Mouse (Mus musculus) G1E (cell line): Measurements from ENCODE around the gene Dnaaf1. TPM values are rescaled to one million over a fixed set of nuclear protein-coding genes. Genes with fewer than 3 reads are reported as not detected.

Experiments used
- ATAC-seq: 2 replicates; pipeline ENCODE4 v1.8.0; 2016; ENCODE audit warnings: mild to moderate bottlenecking; ENCODE audit not compliant: insufficient number of reproducible peaks, poor library complexity, low FRiP score, severe bottlenecking; ENCODE audit errors: extremely low read depth
- DNase-seq: peaks from one replicate; pipeline ENCODE4 v3.0.0; 2012; ENCODE audit warnings: low spot score
- H3K27me3 ChIP-seq: 2 replicates; pipeline ENCODE4 v1.6.1; 2012; ENCODE audit warnings: mild to moderate bottlenecking, low read length, inconsistent platforms; ENCODE audit not compliant: insufficient read depth
- H3K36me3 ChIP-seq: replicated peaks from 2 replicates; pipeline ENCODE3; 2012; ENCODE audit warnings: mild to moderate bottlenecking, inconsistent platforms
- H3K4me1 ChIP-seq: 2 replicates; pipeline ENCODE4 v1.6.1; 2012; ENCODE audit warnings: low read depth, low read length, inconsistent platforms, mixed read lengths; ENCODE audit not compliant: insufficient read depth
- H3K4me3 ChIP-seq: 2 replicates; pipeline ENCODE4 v1.5.1; 2012; ENCODE audit warnings: low read depth, mild to moderate bottlenecking, inconsistent platforms, low read length, moderate library complexity, mixed read lengths
- H3K9me3 ChIP-seq: replicated peaks from 2 replicates; pipeline ENCODE4 v1.6.1; 2012; ENCODE audit warnings: inconsistent platforms
- CTCF ChIP-seq: IDR thresholded peaks from 2 replicates; pipeline ENCODE4 v1.5.1; 2012; ENCODE audit warnings: low read depth, low read length, inconsistent platforms, mixed read lengths
- GATA1 ChIP-seq: IDR thresholded peaks from 2 replicates; pipeline ENCODE4 v1.6.1; 2012; ENCODE audit warnings: borderline replicate concordance, low read length, inconsistent platforms, mixed read lengths
- GATA2 ChIP-seq: IDR thresholded peaks from 2 replicates; pipeline ENCODE4 v1.6.1; 2012; ENCODE audit warnings: low read depth, low read length, inconsistent platforms, borderline replicate concordance
- POLR2AphosphoS5 ChIP-seq: IDR thresholded peaks from 2 replicates; pipeline ENCODE4 v1.6.1; 2012; ENCODE audit warnings: low read depth, low read length, inconsistent platforms; ENCODE audit not compliant: insufficient replicate concordance
- TAL1 ChIP-seq: conservative IDR thresholded peaks from 2 replicates; pipeline ENCODE4 v1.6.1; 2012; ENCODE audit warnings: low read depth, low read length, inconsistent platforms, mixed read lengths
- polyA plus RNA-seq: library from polyadenylated mRNA; stranded (reverse); fragments of >175 nt; gene quantifications from 2 replicates; pipeline ENCODE4 v1.2.3, GENCODE M21; 2012
- total RNA-seq, 2 experiments: library from RNA; stranded (forward) in 1 of 2; stranded (reverse) in 1 of 2; fragments of 200-1000 nt in 1 of 2; fragments of >200 nt in 1 of 2; fragmentation: Nextera tagmentation in 1 of 2; gene quantifications; 2 replicates each; pipeline ENCODE4 v1.2.3; 2014 to 2017

Dnaaf1 gene
- total and polyA plus RNA-seq, 3 experiments = 0.10 to 0.11 TPM; not detected in 1

DNA sequence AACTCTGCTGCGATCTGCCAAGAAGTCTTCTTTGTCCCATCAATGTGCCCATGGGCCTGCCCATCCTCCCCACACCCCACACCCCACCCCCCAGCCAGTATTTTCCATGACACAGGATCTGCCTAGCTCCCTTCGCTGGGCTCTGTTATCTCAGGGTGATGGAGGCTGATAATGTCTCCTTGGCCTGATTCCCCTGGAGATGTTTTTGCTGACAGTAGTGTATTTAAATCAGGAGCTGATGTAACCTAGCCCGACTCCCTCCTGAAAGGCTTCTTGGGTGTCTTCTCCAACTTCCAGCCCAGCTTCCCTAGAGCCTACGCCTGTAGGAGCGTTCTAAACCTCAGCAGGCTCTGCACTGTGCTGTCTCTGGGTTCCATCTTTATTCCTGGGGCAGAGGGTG is 43.9 kb downstream of the Dnaaf1 start:
- H3K9me3 ChIP-seq = no peaks in the 10 kb centered on the region
- no peak overlapping the region for H3K4me3 ChIP-seq
- ATAC-seq (no peak), DNase-seq (no peak)
- H3K27me3 ChIP-seq = peaks cover 15% of the 10 kb centered on the region; the same call in 1 of the 2 replicates
- H3K4me1 ChIP-seq = no peaks in the 10 kb centered on the region
- H3K36me3 ChIP-seq = no peaks in the 10 kb centered on the region
- TF ChIP-seq GATA2 (no peak), CTCF (no peak), TAL1 (no peak), GATA1 (no peak), POLR2AphosphoS5 (no peak)

DNA sequence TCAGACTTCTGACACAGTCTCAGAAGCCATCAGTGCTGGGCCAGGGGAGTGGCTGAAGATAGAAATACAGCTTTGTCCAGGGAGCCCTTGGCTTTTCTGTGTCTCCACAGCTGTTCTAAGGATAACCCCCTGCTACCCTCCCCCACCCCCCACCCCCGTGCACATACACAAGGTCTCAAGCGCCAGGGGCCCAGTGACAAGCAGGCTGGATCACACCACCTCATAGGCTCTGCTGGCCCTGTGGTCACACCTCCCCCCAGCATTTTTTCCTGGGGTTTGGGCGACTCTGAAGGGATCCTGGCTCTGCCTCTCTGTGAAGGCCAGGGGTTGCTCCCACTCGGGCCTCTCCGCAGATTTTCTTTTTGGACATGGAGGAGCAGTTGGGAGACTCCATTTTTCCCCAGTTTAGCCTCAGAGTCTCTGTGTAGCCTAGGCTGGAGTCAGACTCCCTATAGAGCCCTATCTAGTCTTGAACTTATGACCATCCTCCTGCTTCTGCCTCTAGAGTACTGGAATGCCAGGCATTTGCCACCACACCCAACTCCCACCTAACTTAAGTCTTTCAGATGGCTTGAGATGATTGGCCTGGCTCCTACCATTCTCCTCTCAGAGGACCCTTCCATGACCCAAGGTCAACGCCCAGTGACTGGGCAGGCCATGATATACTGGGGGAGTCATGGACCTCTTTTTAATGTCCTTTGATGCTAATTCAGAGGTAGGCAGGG is 45.2 kb downstream of the Dnaaf1 start:
- Histone ChIP-seq H3K4me1 (no peaks in the 10 kb centered on the region), H3K36me3 (no peaks in the 10 kb centered on the region), H3K4me3 (no peak overlapping the region), H3K9me3 (no peaks in the 10 kb centered on the region), H3K27me3 (peaks cover 7% of the 10 kb centered on the region; the same call in 1 of the 2 replicates)
- no peak for TF ChIP-seq POLR2AphosphoS5
- no peak for TF ChIP-seq CTCF
- no peak for TF ChIP-seq GATA2
- TF ChIP-seq GATA1 = no peak
- TF ChIP-seq TAL1 = no peak
- DNase-seq (no peak), ATAC-seq (no peak)

DNA sequence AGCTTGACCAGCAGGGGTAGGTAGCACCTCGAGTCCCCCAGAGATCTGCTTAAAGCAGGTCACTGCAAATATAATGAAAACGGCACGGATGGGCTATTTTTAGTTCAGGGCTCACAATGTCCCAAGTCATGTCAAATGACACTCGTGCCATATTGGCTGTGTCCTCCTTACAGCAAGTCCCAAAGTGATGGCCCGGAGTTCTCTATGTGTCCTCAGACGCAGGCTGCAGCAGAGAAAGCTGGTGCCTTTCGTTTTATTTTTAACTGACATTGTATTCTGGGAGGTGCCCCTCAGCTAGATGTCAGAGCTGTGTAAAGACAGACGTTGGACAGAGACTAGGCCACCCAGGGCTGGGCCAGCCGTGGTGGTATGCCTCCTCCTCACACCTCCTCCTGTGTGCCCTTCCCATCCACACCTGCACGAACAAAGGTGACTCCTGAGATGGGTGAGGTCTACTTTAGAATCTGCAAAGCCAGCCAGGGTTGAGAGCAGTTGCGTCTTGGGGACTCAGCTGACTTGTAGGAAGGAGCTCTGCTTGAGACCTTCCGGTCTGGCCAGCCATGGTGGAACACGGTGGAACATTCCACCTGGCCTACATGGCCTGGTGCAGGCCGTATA is 45.9 kb downstream of the Dnaaf1 start:
- no peak for DNase-seq
- peaks cover 5% of the 10 kb centered on the region; the same call in 1 of the 2 replicates for H3K27me3 ChIP-seq
- no peak for ATAC-seq
- H3K36me3 ChIP-seq = no peaks in the 10 kb centered on the region
- TF ChIP-seq POLR2AphosphoS5 = no peak
- no peak for TF ChIP-seq GATA1
- no peak for TF ChIP-seq GATA2
- no peak for TF ChIP-seq CTCF
- TF ChIP-seq TAL1 = no peak
- no peaks in the 10 kb centered on the region for H3K9me3 ChIP-seq
- no peak overlapping the region for H3K4me3 ChIP-seq
- no peaks in the 10 kb centered on the region for H3K4me1 ChIP-seq

DNA sequence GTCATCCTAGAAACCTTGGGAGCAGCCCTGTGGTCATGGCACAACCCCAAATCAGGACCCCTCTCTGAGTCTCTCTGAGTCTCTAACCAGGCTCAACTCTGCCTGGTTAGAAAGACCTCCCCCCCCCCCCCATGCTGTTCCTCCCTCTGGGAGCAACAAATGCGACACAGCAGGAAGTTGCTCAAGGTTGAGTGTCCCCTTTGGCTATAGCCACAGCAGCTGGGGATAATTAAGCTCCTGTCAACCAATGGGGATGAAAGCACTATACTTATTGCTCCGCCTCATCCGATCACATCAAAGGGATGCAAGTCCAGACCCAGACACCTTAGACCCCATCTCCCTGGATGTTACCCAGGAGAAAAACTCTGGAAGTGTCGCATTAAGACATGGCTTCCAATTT is 47.5 kb downstream of the Dnaaf1 start:
- H3K9me3 ChIP-seq = no peaks in the 10 kb centered on the region
- H3K4me1 ChIP-seq = no peaks in the 10 kb centered on the region
- TF ChIP-seq CTCF (no peak), TAL1 (no peak), POLR2AphosphoS5 (no peak), GATA1 (no peak), GATA2 (no peak)
- no peak for DNase-seq
- H3K4me3 ChIP-seq = no peak overlapping the region
- H3K36me3 ChIP-seq = no peaks in the 10 kb centered on the region
- peaks cover 3% of the 10 kb centered on the region; the same call in 1 of the 2 replicates for H3K27me3 ChIP-seq
- no peak for ATAC-seq

DNA sequence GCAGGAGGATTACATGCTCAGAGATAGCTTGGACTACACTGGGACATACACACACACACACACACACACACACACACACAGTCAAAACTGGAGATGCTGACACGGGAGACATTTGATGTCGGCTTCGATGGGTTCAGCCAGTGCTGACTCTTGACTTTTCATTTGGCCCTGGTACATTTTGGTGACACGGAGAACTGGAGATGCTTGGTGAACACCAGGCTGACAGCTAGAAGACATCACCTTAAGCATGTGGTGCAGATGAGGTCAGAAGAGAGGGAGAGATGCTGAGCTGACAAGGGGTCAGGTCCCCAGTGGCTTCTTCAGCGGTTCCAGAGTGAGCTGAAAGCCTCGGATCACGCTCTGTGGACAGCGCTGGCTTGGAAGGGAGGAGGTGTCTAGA is 48.0 kb downstream of the Dnaaf1 start:
- DNase-seq (no peak), ATAC-seq (no peak)
- no peak for TF ChIP-seq GATA1
- no peaks in the 10 kb centered on the region for H3K4me1 ChIP-seq
- H3K4me3 ChIP-seq = no peak overlapping the region
- H3K36me3 ChIP-seq = no peaks in the 10 kb centered on the region
- peaks cover 3% of the 10 kb centered on the region; the same call in 1 of the 2 replicates for H3K27me3 ChIP-seq
- no peaks in the 10 kb centered on the region for H3K9me3 ChIP-seq

DNA sequence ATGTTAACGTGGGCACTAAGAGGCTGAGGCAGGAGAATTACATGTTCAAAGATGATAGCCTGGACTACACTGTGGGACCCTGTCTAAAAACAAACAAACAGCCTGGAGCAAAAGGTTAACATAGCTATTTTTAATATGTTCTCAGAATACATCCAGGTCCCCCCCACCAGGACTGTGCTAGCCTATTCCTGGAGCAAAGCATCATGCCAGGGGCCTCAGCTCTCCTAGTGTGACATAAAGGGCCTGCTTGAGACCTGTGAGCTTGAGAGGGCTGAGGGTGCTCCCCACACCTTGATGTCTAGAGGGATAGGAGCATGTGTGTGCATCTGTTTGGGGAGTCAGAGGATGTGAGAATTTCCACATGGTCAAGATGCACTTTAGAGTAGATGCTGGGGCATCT is 48.7 kb downstream of the Dnaaf1 start:
- no peak for ATAC-seq
- Histone ChIP-seq H3K36me3 (no peaks in the 10 kb centered on the region), H3K4me3 (no peak overlapping the region), H3K9me3 (no peaks in the 10 kb centered on the region), H3K4me1 (no peaks in the 10 kb centered on the region), H3K27me3 (peaks cover 3% of the 10 kb centered on the region; the same call in 1 of the 2 replicates)
- no peak for DNase-seq
- TF ChIP-seq TAL1 (no peak), POLR2AphosphoS5 (no peak), CTCF (no peak), GATA2 (no peak), GATA1 (no peak)
